Mouse (Mus musculus) Patski (cell line): ENCODE measurements around the gene Ephb2. TPM values are rescaled to one million over a fixed set of nuclear protein-coding genes. Genes with fewer than 3 reads are reported as not detected.

Experiments
- ATAC-seq: fragments of 100-300 bp; one replicate; pipeline ENCODE4 v1.8.0; 2021
- CTCF ChIA-PET: fragments of 350-600 bp; sonication (Branson Sonifier 250); formaldehyde crosslinking; loops from one replicate; lab custom pipeline; 2022; ENCODE audit warnings: inconsistent platforms; lab: Charles Lee
- POLR2A ChIA-PET: fragments of 350-600 bp; sonication (Branson Sonifier 250); formaldehyde crosslinking; loops from one replicate; lab custom pipeline; 2022; ENCODE audit warnings: antibody characterized with exemption, inconsistent platforms; lab: Charles Lee
- DNase-seq: peaks from one replicate; pipeline ENCODE4 v3.0.0-alpha.2; 2011; ENCODE audit warnings: low read depth, low spot score
- H3K27me3 ChIP-seq: fragments of 371-371 bp; one replicate; pipeline ENCODE4 v1.5.1; 2021
- CTCF ChIP-seq: fragments of 100-300 bp; IDR thresholded peaks from one replicate; pipeline ENCODE4 v1.5.1; 2021
- in situ Hi-C: fragments of 300-500 bp; cut with MboI; formaldehyde crosslinking; loops from 3 replicates; pipeline ENCODE4 v1.11.1; 2018; ENCODE audit warnings: low pct_unique_long_range_greater_than_20kb, mixed read lengths
- polyA plus RNA-seq: library from polyadenylated mRNA; unstranded; gene quantifications from one replicate; pipeline ENCODE4 v1.2.3, GENCODE M21; 2021

The Ephb2 gene
- polyA plus RNA-seq, 1 experiment from 2014 or later, result 2.3 TPM

DNA sequence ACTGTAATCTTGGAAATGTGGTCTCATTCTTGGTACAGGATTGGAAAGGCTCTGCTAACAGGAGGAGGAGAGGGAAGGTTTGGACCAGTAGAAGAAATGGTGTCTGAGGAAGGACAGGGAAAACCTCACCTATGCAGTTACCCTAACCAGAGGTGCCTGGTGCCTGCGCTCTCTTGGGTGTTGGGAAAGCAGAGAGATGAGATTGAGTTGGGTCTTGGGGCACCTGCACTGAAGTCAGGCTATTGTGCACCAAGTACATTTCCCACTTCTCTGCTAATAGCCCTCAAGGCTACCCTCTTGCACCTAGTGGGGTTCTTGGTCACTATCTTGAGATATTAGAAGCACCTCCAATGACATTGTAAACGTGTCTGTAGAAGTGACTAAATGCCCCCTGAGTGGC, 26.6 kb upstream of the Ephb2 start:
- no peak for TF ChIP-seq CTCF

DNA sequence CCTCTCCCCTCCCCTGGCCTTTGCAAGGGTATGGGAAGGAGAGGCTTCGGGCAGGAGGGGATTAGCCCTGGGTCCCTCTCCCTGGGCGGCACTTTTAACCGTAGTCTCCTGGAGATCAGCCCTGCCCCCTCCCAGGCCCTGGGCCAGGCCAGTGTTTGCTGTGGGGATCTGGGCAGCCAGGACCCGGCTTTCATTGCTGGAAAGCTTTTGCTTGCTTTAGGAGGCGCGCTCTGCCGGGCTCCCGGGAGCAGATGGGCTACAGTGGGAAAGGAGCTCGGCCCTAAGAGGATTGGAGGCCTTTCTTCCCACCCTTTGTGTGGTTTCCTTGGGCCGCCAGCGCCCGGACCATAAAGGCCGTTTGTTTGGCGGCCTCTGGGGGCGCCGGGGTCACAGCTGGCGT, 26.0 kb upstream of the Ephb2 start:
- no peak for ATAC-seq
- ChIA-PET CTCF (no interaction called here), POLR2A (no interaction called here)
- no peak for TF ChIP-seq CTCF
- no peak for DNase-seq
- in situ Hi-C loops, result no loop called here
- H3K27me3 ChIP-seq, result peaks cover 31% of the 10 kb centered on the region

More for the DNA sequence above, 26.6 kb upstream of the Ephb2 start:
- DNase-seq, result no peak
- H3K27me3 ChIP-seq, result peaks cover 31% of the 10 kb centered on the region
- ATAC-seq, result no peak
- in situ Hi-C loops, result no loop called here
- ChIA-PET CTCF (no interaction called here), POLR2A (no interaction called here)

DNA sequence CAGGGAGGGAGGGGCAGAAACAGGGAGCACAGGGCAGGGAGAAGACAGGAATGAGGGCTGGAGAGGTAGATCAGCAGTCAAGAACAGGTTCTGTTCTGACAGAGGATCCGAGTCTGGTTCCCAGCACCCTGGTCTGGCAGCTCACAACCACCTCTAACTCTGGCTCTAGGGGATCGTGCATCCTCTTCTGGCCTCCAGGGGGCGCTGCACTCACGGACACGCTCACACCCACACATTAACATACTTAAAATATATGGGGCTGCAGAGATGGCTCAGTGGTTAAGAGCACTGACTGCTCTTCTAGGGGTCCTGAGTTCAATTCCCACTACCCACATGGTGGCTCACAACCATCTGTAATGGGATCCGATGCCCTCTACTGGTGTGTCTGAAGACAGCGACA, 24.2 kb upstream of the Ephb2 start:
- no peak for ATAC-seq

DNA sequence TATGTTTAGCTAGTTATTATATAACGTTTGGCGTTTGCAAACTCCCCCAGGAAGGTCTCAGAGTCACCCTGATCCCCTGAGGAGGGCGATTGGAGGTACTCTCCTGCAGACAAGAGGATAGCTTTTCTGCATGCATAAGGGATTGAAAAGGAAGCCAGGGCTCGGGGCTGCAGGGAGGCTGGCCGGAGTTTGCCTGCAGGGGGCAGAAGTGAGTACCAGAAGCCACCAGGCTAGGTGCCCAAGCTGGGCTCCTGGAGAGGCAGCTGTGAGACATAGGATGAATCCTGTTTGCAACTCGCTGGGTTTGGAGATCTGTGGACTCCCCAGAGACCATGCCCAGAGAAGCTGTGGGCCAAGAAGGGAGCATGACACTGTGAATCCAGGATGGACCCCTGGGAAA, 19.3 kb upstream of the Ephb2 start:
- no peak for ATAC-seq
- H3K27me3 ChIP-seq, result peaks cover 12% of the 10 kb centered on the region
- POLR2A ChIA-PET, result no interaction called here
- DNase-seq, result no peak
- CTCF ChIA-PET, result no interaction called here
- TF ChIP-seq CTCF, result peak; percentile 41
- in situ Hi-C loops, result no loop called here

More for the DNA sequence above, 24.2 kb upstream of the Ephb2 start:
- no peak for TF ChIP-seq CTCF
- in situ Hi-C loops, result no loop called here
- POLR2A ChIA-PET, result no interaction called here
- H3K27me3 ChIP-seq, result peaks cover 20% of the 10 kb centered on the region
- CTCF ChIA-PET, result no interaction called here
- DNase-seq, result no peak

DNA sequence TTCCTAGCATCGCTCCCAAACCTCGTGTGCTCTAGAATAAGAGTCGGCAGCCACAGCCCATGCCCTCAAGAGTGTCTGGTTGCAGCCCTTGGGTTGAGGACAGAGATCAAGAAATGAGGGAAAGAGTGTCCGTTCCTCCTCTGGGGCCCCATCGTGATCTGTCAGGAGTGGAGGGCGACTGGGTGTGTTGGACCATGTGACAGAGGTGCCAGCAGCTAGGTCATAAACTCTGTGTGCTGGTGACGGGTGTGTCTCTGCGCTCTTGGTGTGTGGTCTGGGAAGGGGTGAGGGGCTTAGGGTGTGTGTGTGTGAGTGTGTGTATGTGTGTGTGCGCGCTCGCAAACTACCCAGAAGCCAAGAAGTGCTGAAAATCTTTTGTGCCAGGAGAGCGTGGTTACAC, 17.2 kb upstream of the Ephb2 start:
- CTCF ChIA-PET, result no interaction called here
- no peak for TF ChIP-seq CTCF
- H3K27me3 ChIP-seq, result peaks cover 18% of the 10 kb centered on the region
- POLR2A ChIA-PET, result no interaction called here
- ATAC-seq (no peak), DNase-seq (no peak)
- in situ Hi-C loops, result no loop called here

DNA sequence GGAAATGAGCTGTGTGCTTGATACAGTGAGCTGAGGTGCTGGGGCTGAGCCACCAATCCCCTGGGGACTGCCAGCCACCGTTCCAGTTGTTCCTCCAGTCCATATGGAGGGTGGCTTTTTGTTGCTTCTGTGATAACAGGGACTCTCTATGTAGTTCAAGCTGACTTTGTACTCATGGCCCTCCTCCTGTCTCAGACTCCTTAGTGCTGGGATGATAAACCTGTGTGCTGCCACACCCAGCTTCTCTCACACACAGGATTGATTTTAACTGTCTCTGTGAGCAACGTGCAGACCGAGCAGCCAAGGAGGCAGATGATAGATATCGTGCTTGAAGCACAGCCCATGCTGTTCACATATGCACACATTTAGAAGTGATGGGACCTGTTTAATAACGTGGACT, 16.3 kb upstream of the Ephb2 start:
- POLR2A ChIA-PET, result no interaction called here
- TF ChIP-seq CTCF, result no peak

DNA sequence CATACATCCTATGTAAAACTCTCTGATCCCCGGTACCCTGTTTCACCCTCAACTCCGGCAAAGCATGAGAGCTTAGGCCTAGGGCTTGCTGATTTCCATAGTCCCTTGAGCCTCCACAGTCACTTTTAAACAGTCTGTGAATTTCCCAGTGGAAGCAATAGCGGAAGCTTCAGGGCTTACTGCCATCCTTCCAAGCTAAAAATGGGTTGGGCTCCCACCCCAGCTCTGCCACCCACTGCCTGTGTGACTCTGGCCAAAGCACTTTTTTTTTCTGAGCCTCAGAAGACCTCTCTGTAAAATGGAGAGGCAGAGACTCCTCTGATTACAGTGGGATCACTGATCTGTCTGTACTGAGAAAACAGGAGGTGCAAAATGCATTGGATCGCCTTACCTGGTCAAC, 12.8 kb upstream of the Ephb2 start:
- CTCF ChIA-PET, result no interaction called here
- POLR2A ChIA-PET, result no interaction called here
- in situ Hi-C loops, result no loop called here
- ATAC-seq, result no peak
- TF ChIP-seq CTCF, result no peak
- no peak for DNase-seq
- H3K27me3 ChIP-seq, result peaks cover 19% of the 10 kb centered on the region

More for the DNA sequence above, 16.3 kb upstream of the Ephb2 start:
- peaks cover 16% of the 10 kb centered on the region for H3K27me3 ChIP-seq
- ATAC-seq, result no peak
- CTCF ChIA-PET, result no interaction called here
- in situ Hi-C loops, result no loop called here
- DNase-seq, result no peak

DNA sequence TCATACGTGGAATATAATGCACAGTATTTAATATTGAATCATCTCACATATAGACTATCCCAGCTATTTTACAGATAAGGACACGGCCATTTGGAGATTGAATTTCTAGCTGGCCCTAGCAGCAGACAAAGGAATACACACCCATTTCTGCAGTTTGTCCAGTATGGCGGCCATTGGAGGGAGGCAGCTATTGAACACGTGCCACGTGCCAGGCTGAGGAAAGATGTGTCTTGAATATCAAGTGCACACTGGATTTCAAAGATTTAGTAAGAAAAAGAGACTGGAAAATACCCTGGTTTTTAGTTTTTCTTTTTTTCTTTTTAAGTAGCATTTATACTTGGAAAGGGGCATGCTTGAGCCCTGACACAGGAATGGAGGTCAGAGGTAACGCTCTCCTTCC, 11.4 kb upstream of the Ephb2 start:
- POLR2A ChIA-PET, result no interaction called here
- in situ Hi-C loops, result no loop called here
- H3K27me3 ChIP-seq, result peaks cover 19% of the 10 kb centered on the region
- TF ChIP-seq CTCF, result no peak
- ATAC-seq, result no peak
- CTCF ChIA-PET, result no interaction called here
- DNase-seq, result no peak

DNA sequence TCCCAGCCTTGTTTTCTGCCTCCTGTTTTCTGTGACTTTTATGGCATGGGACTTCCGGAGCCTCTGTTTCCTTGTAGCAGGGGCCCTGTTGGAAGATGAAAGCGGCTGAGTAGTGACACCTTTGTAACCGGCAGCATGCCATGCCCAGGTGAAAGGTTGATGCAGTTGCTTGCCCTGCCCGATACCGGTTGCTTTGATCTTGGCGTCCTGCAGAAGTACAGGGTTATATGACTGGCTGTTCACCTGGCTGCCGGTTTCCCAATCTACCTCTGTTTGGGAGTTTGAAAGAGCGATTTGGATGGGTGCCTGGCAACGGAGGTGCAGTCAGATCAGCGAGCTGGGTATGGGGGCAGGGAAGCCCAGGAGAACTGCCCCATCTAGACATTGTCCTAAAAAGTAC, 7.0 kb upstream of the Ephb2 start:
- ChIA-PET CTCF (interaction anchor here (1.6 kb wide), 1 partner anchor 167 kb away, joined by 4 read pairs; no protein-coding TSS in a partner anchor), POLR2A (no interaction called here)
- ATAC-seq (no peak), DNase-seq (no peak)
- H3K27me3 ChIP-seq, result peaks cover 5% of the 10 kb centered on the region
- in situ Hi-C loops, result loop anchor here (5.0 kb wide), 1 partner anchor 166 kb away; no protein-coding TSS in a partner anchor
- TF ChIP-seq CTCF, result no peak

DNA sequence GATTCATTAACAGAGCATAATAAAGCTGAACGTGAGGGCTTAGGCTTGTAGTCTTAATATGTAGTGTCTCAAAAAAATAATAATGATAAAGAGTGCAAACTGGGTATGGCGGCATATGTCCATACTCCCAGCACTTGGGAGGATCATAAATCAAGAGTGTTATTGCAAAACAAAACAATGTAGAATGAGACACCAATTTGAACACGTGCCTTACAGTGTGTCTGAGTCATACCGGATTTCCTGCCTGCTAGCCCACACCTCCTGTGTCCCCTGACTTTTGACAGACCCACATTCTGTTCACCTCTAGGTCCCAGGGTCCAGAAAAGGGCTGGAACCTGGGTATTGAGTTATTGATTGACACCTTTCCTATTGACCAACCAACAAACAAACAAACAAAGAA, 6.2 kb upstream of the Ephb2 start:
- in situ Hi-C loops, result loop anchor here (5.0 kb wide), 1 partner anchor 165 kb away; no protein-coding TSS in a partner anchor
- no peak for DNase-seq
- ChIA-PET POLR2A (no interaction called here), CTCF (interaction anchor here (1.6 kb wide), 1 partner anchor 167 kb away, joined by 4 read pairs; no protein-coding TSS in a partner anchor)
- ATAC-seq, result no peak
- no peak for TF ChIP-seq CTCF
- H3K27me3 ChIP-seq, result peaks cover 4% of the 10 kb centered on the region

DNA sequence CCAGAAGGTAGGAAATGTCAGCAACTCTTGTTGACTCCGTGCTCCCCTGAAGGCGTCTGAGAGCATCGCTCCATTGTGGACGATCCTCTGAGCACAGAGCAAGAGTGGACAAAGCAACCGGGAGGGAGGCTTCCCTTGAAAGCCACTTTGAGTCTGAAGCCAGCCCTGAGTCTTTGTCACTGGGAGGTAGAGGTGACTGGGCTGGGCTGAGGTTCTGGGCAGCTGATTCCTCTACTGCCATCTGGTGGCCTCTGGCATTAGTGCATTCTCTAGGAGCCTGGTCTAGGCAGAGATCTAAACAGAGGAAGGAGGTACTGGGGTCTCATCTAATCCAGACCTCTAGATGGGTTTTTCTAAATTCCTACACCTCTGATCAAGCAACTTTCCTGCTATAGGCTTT, 5.3 kb upstream of the Ephb2 start:
- TF ChIP-seq CTCF, result no peak
- peaks cover 4% of the 10 kb centered on the region for H3K27me3 ChIP-seq
- CTCF ChIA-PET, result interaction anchor here (1.6 kb wide), 1 partner anchor 166 kb away, joined by 4 read pairs; no protein-coding TSS in a partner anchor
- DNase-seq, result no peak
- POLR2A ChIA-PET, result no interaction called here
- in situ Hi-C loops, result loop anchor here (5.0 kb wide), 1 partner anchor 164 kb away; no protein-coding TSS in a partner anchor
- ATAC-seq, result no peak

DNA sequence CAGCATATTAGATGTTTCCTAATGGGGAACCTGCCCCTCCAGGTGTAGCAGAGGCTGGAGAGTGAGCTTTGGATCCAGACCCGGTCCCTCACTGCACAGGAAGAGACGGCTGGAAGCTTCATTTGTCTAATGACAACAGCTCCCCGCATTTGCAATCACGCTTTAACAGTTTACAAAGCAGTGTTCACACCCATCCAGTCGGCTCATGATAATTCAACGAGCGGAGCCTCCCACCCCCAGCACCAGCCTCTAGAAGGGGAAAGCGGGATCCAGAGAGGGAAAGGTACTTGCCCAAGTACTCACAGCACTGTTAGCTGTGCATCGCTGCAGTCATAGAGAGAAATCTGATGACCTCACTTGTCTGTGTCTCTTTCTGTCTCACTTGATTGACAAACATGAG, 2.7 kb upstream of the Ephb2 start:
- ChIA-PET POLR2A (interaction anchor here (0.6 kb wide), 1 partner anchor 157 kb away, joined by 4 read pairs; no protein-coding TSS in a partner anchor), CTCF (no interaction called here)
- H3K27me3 ChIP-seq, result no peaks in the 10 kb centered on the region
- ATAC-seq, result no peak
- TF ChIP-seq CTCF, result no peak
- DNase-seq, result no peak
- in situ Hi-C loops, result no loop called here
